Mouse (Mus musculus): ENCODE results near the gene Neurl1b. TPM values are rescaled to one million over a fixed set of nuclear protein-coding genes. Genes with fewer than 3 reads are reported as not detected.

Neurl1b gene
- polyA plus RNA-seq, 1 experiment from 2014 or later, result 3.0 TPM

GRCm38 (mm10) chr17:26389241-26389640, 25.4 kb upstream of the Neurl1b start:
- Histone ChIP-seq H3K4me1 (ENCODE audit: control insufficient read depth, insufficient read depth, low read length) (no peaks in the 10 kb centered on the region), H3K27me3 (ENCODE audit: control insufficient read depth, insufficient read depth, low read length) (no peaks in the 10 kb centered on the region; the same call in 1 of the 2 replicates), H3K36me3 (ENCODE audit: control insufficient read depth, insufficient read depth) (no peaks in the 10 kb centered on the region), H3K9ac (ENCODE audit: low read length) (no peak overlapping the region), H3K4me3 (ENCODE audit: low read length) (no peak overlapping the region), H3K27ac (ENCODE audit: low read length) (no peak overlapping the region), H3K4me2 (ENCODE audit: low read depth, low read length) (no peak overlapping the region), H3K9me3 (replicated peaks; ENCODE audit: control insufficient read depth, low read length) (no peaks in the 10 kb centered on the region)
- ATAC-seq (replicated peaks; ENCODE audit: extremely low read depth, insufficient read depth, low FRiP score), result no peak
- 70% methylated on average over 9 of the region's 9 CpGs for WGBS

- no peaks in the 10 kb centered on the region for H3K9me3 ChIP-seq (replicated peaks; ENCODE audit: control insufficient read depth, low read length)
- WGBS, result 63% methylated on average over 5 of the region's 5 CpGs
- ATAC-seq (replicated peaks; ENCODE audit: extremely low read depth, insufficient read depth, low FRiP score), result no peak
- H3K4me2 ChIP-seq (ENCODE audit: low read depth, low read length), result no peak overlapping the region
- H3K4me1 ChIP-seq (ENCODE audit: control insufficient read depth, insufficient read depth, low read length), result no peaks in the 10 kb centered on the region
- no peak overlapping the region for H3K4me3 ChIP-seq (ENCODE audit: low read length)
- no peak overlapping the region for H3K9ac ChIP-seq (ENCODE audit: low read length)
- H3K27ac ChIP-seq (ENCODE audit: low read length), result no peak overlapping the region
- H3K27me3 ChIP-seq (ENCODE audit: control insufficient read depth, insufficient read depth, low read length), result no peaks in the 10 kb centered on the region; the same call in 1 of the 2 replicates
- H3K36me3 ChIP-seq (ENCODE audit: control insufficient read depth, insufficient read depth), result no peaks in the 10 kb centered on the region
Measured at GRCm38 (mm10) chr17:26390666-26391065, 24.0 kb upstream of the Neurl1b start.

GRCm38 (mm10) chr17:26392355-26392754, 22.3 kb upstream of the Neurl1b start:
- Histone ChIP-seq H3K4me1 (ENCODE audit: control insufficient read depth, insufficient read depth, low read length) (no peaks in the 10 kb centered on the region), H3K27ac (ENCODE audit: low read length) (no peak overlapping the region), H3K4me2 (ENCODE audit: low read depth, low read length) (no peak overlapping the region), H3K9ac (ENCODE audit: low read length) (no peak overlapping the region), H3K36me3 (ENCODE audit: control insufficient read depth, insufficient read depth) (no peaks in the 10 kb centered on the region), H3K4me3 (ENCODE audit: low read length) (no peak overlapping the region), H3K27me3 (ENCODE audit: control insufficient read depth, insufficient read depth, low read length) (no peaks in the 10 kb centered on the region; the same call in 1 of the 2 replicates), H3K9me3 (replicated peaks; ENCODE audit: control insufficient read depth, low read length) (no peaks in the 10 kb centered on the region)
- 82% methylated on average over 7 of the region's 7 CpGs for WGBS
- no peak for ATAC-seq (replicated peaks; ENCODE audit: extremely low read depth, insufficient read depth, low FRiP score)

GRCm38 (mm10) chr17:26396765-26397164, 17.9 kb upstream of the Neurl1b start:
- Histone ChIP-seq H3K27me3 (ENCODE audit: control insufficient read depth, insufficient read depth, low read length) (no peaks in the 10 kb centered on the region), H3K4me2 (ENCODE audit: low read depth, low read length) (no peak overlapping the region), H3K9me3 (replicated peaks; ENCODE audit: control insufficient read depth, low read length) (no peaks in the 10 kb centered on the region; the same call in 1 of the 2 replicates), H3K9ac (ENCODE audit: low read length) (no peak overlapping the region), H3K4me3 (ENCODE audit: low read length) (no peak overlapping the region), H3K4me1 (ENCODE audit: control insufficient read depth, insufficient read depth, low read length) (no peaks in the 10 kb centered on the region), H3K36me3 (ENCODE audit: control insufficient read depth, insufficient read depth) (no peaks in the 10 kb centered on the region), H3K27ac (ENCODE audit: low read length) (no peak overlapping the region)
- no peak for ATAC-seq (replicated peaks; ENCODE audit: extremely low read depth, insufficient read depth, low FRiP score)
- 56% methylated on average over 3 of the region's 3 CpGs for WGBS

- Histone ChIP-seq H3K9ac (ENCODE audit: low read length) (no peak overlapping the region), H3K36me3 (ENCODE audit: control insufficient read depth, insufficient read depth) (no peaks in the 10 kb centered on the region), H3K27ac (ENCODE audit: low read length) (no peak overlapping the region), H3K4me3 (ENCODE audit: low read length) (no peak overlapping the region), H3K9me3 (replicated peaks; ENCODE audit: control insufficient read depth, low read length) (no peaks in the 10 kb centered on the region; the same call in 1 of the 2 replicates), H3K4me2 (ENCODE audit: low read depth, low read length) (no peak overlapping the region), H3K4me1 (ENCODE audit: control insufficient read depth, insufficient read depth, low read length) (no peaks in the 10 kb centered on the region), H3K27me3 (ENCODE audit: control insufficient read depth, insufficient read depth, low read length) (no peaks in the 10 kb centered on the region)
- peak; percentile 33 for ATAC-seq (replicated peaks; ENCODE audit: extremely low read depth, insufficient read depth, low FRiP score)
- 40% methylated on average over 6 of the region's 6 CpGs for WGBS
Measured at GRCm38 (mm10) chr17:26397339-26397738, 17.3 kb upstream of the Neurl1b start.

GRCm38 (mm10) chr17:26405340-26406100, 9.1 kb upstream of the Neurl1b start:
- Histone ChIP-seq H3K9me3 (replicated peaks; ENCODE audit: control insufficient read depth, low read length) (no peaks in the 10 kb centered on the region; the same call in 1 of the 2 replicates), H3K27me3 (ENCODE audit: control insufficient read depth, insufficient read depth, low read length) (no peaks in the 10 kb centered on the region; the same call in 1 of the 2 replicates), H3K36me3 (ENCODE audit: control insufficient read depth, insufficient read depth) (no peaks in the 10 kb centered on the region), H3K9ac (ENCODE audit: low read length) (no peak overlapping the region), H3K4me2 (ENCODE audit: low read depth, low read length) (no peak overlapping the region), H3K27ac (ENCODE audit: low read length) (no peak overlapping the region), H3K4me3 (ENCODE audit: low read length) (no peak overlapping the region), H3K4me1 (ENCODE audit: control insufficient read depth, insufficient read depth, low read length) (peaks cover 3% of the 10 kb centered on the region)
- ATAC-seq (replicated peaks; ENCODE audit: extremely low read depth, insufficient read depth, low FRiP score), result no peak
- WGBS, result 73% methylated on average over 10 of the region's 10 CpGs

- ATAC-seq (replicated peaks; ENCODE audit: extremely low read depth, insufficient read depth, low FRiP score), result no peak
- H3K27ac ChIP-seq (ENCODE audit: low read length), result peak overlapping the region; percentile 55
- no peak overlapping the region for H3K4me3 ChIP-seq (ENCODE audit: low read length)
- H3K4me1 ChIP-seq (ENCODE audit: control insufficient read depth, insufficient read depth, low read length), result peaks cover 21% of the 10 kb centered on the region
- H3K9ac ChIP-seq (ENCODE audit: low read length), result peak overlapping the region; percentile 94
- no peaks in the 10 kb centered on the region for H3K9me3 ChIP-seq (replicated peaks; ENCODE audit: control insufficient read depth, low read length)
- no peaks in the 10 kb centered on the region for H3K36me3 ChIP-seq (ENCODE audit: control insufficient read depth, insufficient read depth)
- peaks cover 3% of the 10 kb centered on the region; the same call in 1 of the 2 replicates for H3K27me3 ChIP-seq (ENCODE audit: control insufficient read depth, insufficient read depth, low read length)
- H3K4me2 ChIP-seq (ENCODE audit: low read depth, low read length), result peak overlapping the region; percentile 98
- WGBS, result 45% methylated on average over 5 of the region's 5 CpGs
Measured at GRCm38 (mm10) chr17:26412967-26413366, 1.7 kb upstream of the Neurl1b start.

GRCm38 (mm10) chr17:26414184-26414522, 476 bp upstream of the Neurl1b start:
- WGBS, result 11% methylated on average over 5 of the region's 5 CpGs
- peak overlapping the region; percentile 92 for H3K4me3 ChIP-seq (ENCODE audit: low read length)
- peak overlapping the region; percentile 94 for H3K9ac ChIP-seq (ENCODE audit: low read length)
- ATAC-seq (replicated peaks; ENCODE audit: extremely low read depth, insufficient read depth, low FRiP score), result no peak
- H3K27ac ChIP-seq (ENCODE audit: low read length), result peak overlapping the region; percentile 54
- H3K36me3 ChIP-seq (ENCODE audit: control insufficient read depth, insufficient read depth), result no peaks in the 10 kb centered on the region
- H3K4me2 ChIP-seq (ENCODE audit: low read depth, low read length), result peak overlapping the region; percentile 98
- H3K4me1 ChIP-seq (ENCODE audit: control insufficient read depth, insufficient read depth, low read length), result peaks cover 21% of the 10 kb centered on the region
- no peaks in the 10 kb centered on the region for H3K9me3 ChIP-seq (replicated peaks; ENCODE audit: control insufficient read depth, low read length)
- H3K27me3 ChIP-seq (ENCODE audit: control insufficient read depth, insufficient read depth, low read length), result peaks cover 3% of the 10 kb centered on the region; the same call in 1 of the 2 replicates

- H3K9ac ChIP-seq (ENCODE audit: low read length), result peak overlapping the region; percentile 94
- no peaks in the 10 kb centered on the region for H3K36me3 ChIP-seq (ENCODE audit: control insufficient read depth, insufficient read depth)
- H3K4me2 ChIP-seq (ENCODE audit: low read depth, low read length), result peak overlapping the region; percentile 98
- peak overlapping the region; percentile 71 for H3K27ac ChIP-seq (ENCODE audit: low read length)
- H3K9me3 ChIP-seq (replicated peaks; ENCODE audit: control insufficient read depth, low read length), result no peaks in the 10 kb centered on the region
- ATAC-seq (replicated peaks; ENCODE audit: extremely low read depth, insufficient read depth, low FRiP score), result no peak
- H3K4me1 ChIP-seq (ENCODE audit: control insufficient read depth, insufficient read depth, low read length), result peaks cover 21% of the 10 kb centered on the region
- H3K4me3 ChIP-seq (ENCODE audit: low read length), result peak overlapping the region; percentile 92
- H3K27me3 ChIP-seq (ENCODE audit: control insufficient read depth, insufficient read depth, low read length), result peaks cover 3% of the 10 kb centered on the region; the same call in 1 of the 2 replicates
- WGBS, result 2% methylated on average over 27 of the region's 27 CpGs
Measured at GRCm38 (mm10) chr17:26415355-26415865, 781 bp downstream of the Neurl1b start.
